Mouse (Mus musculus): ENCODE data around the gene Srd5a1.
"Not testable (repeated sequence)": the region's sequence is repeated elsewhere in the genome, so short reads cannot be mapped to it uniquely, and the experiment has no call there.

Srd5a1 gene

DNA sequence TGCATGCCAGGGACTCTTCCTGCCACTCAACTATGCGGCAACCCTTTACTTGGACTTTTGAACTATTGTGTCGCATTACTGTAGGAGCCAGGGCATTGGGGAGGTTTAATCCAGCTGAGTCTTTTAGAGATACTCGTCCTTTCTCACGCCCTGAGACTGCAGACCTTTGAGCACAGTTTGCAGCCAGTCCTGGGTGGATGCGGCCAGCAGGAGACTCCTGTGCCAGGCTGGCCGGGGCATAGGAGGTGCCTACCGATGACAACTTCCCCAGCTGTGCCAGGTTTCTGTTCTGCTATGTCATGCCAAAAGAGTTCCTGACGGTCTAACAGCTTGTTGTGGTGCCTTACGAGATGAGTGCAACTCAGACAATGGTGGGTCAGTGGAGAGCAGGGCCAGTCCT is 42.0 kb downstream of the Srd5a1 start:
- no peak for DNase-seq

DNA sequence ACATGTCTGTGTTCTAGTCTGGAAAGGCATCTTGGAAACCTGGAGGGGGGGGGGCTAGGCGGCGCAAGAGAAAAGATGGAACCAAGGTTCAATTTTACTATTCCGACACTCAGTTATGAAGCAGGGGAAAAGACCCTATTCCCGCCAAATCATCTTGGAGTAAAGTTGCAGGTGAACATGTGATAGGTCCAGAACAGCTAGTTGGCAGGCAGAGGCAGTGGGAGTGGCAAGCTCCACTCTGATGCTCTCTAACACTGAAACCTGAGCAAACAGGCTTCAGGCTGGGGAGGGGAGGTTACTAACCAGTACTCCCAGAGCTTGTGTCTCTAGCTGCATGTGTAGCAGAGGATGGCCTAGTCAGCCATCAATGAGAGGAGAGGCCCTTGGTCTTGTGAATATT is 45.8 kb downstream of the Srd5a1 start:
- DNase-seq = not testable (repeated sequence)

DNA sequence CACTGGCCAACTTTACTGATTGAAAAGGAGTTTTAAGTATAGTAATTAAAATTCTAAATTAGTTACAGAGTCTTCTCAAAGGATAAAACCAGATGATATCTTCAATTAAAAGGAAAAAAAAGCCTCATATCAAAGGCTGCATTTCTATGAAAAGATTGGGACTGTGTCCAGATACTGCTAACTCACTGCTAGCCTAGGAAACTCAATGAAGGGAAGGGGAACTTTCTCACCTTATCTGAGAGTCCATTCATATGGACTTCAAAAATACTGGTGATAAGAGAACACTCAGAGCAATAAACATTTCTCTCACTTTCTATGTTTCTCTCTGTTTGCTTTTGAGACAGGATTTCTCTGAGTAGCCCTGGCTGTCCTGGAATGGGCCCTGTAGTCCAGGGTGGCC is 46.7 kb downstream of the Srd5a1 start:
- DNase-seq = no peak

DNA sequence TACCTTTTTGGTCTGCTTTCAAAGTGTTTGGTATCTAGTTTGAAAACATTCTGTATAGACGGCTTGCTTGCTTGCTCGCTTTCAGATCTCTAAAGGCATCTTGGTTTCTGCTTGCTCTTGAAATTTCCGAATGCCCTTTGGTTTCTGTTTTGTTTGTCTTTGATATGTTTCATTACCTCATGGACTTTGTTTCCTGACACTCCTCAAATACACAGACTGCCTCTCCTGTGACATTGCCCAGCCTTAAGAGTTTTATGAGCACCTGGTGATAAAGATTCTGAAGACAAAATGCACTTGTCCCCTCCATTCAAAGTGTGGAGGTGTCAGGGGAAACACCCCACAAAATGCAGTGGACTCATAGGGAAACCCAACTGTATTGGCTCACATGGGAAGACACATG is 47.3 kb downstream of the Srd5a1 start:
- no peak for DNase-seq

DNA sequence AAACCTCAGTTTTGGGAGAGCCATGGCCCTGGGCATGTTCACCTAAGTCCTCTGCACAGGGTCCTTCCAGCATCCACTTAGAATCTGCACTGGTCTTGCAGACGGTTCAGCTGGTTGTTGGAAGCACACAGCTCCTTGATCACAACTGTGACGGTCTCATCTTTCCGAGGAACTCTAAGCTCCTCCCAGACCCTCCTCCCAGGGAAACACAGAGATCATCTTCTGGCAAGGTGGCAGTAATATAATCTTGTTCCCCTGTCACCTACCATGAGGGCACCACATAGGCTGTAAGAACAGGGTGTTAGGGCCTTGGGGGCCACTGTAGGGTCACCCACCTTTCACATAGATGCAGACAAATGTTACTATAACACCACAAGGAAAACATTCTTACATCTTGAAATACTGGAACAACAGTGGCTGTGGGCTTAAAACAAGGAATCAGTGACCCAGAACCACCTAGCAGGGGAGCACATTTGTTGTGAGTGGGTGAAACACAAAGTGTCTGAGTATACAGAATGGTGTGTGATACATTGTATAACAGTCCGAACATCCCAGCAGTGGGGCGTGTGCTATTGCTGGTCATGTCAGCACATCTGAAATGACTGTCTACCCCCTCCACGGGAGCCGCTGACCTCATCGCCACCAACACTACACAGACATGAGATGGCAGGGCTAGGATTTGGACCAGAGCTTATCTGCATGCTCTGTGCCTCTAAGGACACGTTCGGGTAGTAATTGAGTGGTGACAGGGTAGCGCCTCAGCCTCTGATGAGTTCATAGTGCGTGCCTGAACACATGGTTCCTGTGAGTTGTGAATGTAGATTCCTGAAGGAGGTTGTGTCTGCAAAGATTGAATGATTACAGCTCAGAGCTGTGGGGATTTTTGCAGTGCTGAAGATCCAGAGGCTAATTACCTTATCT is 48.3 kb downstream of the Srd5a1 start:
- DNase-seq = no peak

DNA sequence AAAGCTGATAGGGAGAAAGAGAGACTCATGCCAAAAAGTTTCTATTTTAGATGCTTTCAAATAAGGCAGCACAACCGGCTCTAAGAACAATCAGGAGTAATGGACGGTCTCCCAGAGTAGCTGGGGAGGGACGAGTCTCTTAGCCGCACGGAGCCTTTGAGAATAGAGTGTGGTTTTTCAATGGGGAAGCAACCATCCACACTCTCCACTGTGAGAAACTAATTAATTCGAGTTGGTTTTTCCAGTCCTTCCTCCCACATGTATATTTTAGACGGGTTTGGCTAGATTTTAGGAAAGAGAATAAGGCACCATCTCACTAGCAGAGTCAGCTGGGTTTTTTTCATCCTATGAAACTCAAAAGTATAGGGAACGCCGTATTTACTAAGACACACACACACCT is 49.2 kb downstream of the Srd5a1 start:
- DNase-seq = no peak

DNA sequence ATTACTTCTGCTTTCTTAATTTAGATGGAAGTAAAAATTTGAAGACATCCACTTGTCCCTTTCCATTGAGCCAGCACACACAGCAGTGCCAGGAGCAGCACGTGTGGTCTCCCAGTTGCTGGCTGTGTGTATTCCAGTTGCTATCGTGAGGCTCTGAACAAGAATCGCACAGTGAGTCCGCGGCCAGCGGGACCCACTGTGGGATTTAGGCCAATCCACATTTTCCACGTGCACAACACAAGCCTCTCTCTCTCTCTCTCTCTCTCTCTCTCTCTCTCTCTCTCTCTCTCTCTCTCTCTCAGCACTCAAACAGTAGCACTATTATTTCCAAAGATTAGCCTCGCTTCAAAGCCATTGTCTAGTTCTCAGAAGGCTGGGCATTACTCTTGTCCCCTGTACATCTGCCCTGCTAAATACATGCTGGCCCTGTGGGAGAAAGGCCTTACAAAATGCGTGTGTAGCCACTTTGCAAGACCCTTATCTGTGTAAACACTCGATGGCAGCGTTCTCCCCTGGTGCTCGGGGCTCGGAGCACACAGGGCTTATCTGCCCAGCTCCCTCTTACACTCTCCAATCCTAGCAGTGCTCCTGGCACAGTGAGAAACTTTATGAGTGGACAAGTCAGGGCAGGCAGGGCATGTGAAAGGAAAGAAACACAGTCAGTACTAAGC is 51.8 kb downstream of the Srd5a1 start:
- DNase-seq = peak; percentile 50 to 53

DNA sequence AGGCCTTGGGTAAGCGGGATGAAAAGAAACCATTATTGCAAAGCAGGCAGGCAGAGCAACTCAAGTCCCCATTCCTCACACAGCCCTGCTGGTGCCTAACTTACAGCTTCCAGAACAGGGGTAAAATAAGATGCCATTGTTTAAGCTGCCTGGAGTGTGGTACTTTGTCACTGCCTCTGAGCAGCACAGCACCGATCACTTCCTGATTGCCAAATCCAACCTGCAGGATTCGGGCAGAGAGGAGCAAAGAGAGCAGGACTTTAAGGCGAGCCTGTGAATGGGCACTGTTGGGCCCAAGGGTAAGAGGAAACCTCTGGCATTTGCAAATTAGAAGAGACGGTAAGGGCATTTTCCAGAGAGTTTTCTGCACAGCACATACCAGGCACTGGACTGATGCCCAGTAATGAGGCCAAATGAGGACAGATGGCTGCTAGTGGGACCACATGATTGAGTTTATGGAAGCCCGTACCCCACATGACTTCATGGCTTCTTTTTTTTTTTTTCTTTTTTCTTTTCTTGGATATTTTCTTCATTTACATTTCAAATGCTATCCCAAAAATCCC is 53.1 kb downstream of the Srd5a1 start:
- peak; percentile 91 for DNase-seq

DNA sequence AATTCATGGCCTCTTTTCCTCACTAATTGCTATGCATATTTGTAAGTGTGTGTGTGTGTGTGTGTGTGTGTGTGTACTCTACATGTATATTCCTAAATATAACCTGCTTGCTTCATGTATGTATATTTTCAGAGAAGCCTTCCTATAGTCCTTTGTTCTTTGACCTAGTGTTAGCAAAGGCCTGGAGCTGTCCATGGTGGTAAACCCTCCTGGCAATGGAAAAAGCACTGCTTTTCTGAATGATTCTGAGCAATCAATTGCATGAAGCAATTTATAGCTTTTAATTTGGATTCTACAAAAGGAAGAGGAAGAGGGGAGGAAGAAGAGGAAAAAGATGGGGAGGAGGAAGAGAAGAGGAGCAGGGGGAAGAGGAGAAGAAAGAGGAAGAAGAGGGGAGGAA is 54.5 kb downstream of the Srd5a1 start:
- DNase-seq = no peak

DNA sequence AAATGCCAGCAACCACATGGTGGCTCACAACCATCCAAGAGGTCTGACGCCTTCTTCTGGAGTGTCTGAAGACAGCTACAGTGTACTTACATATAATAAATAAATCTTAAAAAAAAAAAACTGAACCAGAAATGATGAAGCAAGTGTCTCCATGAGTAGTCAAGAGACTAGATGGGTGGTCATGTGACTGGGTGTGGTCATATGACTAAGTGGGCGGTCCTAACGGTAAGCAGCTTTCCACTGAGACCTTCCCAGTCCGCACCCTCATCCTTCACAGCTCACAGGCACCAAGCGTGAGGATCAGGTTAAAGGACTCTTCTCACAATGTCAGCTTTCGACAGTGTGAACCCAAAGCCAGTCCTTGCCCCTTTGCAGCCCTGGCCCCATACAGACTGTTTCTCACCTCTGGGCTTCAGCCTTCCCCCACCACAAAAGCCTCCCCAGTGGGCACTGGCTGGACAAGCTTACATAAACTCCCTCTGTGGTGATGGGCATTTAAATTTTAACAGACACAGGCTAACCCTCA is 55.2 kb downstream of the Srd5a1 start:
- no peak for DNase-seq

DNA sequence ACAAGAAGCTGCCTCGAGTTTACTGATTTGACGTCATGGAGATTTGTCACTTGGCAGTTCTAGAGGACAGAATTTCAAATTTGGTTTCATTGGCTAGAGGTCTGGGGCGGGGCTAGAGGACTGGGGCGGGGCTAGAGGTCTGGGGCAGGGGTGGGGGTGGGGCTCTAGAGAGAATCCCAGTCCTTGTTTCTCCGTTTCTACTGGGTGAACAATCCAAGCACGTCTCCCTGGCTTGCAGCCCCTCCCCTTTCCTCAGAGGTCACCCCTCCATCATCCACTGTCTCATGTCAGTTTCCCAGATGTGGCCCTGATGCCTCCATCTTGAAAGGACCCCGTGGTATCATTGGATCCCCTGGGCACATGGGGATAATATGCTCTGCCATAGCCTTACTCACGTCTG is 56.2 kb downstream of the Srd5a1 start:
- DNase-seq = no peak

DNA sequence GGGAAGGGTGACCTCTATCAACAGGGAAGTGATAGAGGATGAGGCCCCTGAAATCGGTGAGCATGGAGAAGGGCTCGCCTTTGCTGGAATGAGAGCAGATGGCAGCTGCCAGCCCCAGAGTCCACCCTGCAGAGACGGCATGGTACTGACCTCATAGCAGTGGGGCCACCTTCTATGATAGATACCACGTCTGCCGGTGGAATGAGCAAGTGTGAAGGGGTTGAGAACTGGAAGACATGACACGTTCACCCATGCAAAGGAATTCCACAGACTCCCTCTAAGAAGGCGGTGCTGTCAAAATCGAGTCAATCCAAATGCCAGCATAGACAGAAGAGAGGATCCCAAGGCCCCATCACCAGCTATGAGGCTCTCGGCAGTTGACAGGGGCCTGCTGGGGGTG is 57.0 kb downstream of the Srd5a1 start:
- no peak for DNase-seq

DNA sequence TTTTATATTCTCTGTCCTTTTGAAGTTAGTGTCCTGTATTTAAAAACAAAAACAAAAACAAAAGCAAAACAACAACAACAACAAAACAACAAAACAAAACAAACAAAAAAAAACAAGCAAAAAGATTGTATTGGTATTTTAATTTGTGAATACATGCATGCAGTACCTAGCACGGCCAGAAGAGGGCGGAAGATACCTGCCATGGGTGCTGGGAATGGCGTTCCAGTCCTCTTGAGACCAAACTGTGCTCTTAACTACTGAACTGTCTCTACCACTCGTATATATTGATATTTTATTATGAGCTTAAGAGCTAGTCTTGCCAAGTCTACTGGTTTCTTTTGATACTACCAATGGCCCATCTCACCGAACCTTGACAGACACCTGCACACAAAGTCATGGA is 58.2 kb downstream of the Srd5a1 start:
- peak; percentile 62 to 78 for DNase-seq

DNA sequence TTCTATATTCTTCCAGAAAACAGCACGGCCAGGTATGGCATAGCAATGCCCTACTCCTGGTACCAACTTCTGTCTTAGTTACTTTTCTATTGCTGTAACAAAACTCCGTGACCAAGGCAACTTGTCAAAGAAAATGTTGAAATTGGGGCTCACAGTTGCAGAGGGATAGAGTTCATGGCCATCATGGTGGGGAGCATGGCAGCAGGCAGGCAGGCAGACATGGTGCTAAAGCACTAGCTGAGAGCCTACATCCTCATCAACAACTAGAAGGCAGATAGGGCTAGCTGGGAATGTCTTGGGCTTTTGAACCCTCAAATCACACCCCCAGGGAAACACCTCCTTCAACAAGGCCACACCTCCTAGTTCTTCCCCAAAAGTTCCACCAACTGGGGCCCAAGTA is 60.4 kb downstream of the Srd5a1 start:
- DNase-seq = no peak

DNA sequence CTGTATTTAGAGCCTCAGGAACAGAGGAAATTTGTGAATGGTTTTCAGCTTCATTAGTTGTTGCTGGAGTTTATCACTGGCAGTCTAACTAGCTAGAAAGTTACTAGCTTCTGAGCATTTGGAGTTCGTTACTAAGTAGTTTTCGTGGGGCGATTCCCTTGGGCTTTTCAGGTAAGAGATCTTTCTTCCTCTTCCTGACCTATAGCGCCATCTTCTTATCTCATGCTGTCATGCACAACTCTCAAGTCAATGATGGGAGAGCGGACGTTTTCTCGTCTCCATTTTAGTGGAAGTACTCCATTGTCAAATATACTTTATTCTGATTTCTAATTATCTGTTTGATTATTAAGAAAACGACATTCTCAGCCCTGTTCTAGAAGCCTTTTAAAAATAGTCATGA is 61.3 kb downstream of the Srd5a1 start:
- no peak for DNase-seq

DNA sequence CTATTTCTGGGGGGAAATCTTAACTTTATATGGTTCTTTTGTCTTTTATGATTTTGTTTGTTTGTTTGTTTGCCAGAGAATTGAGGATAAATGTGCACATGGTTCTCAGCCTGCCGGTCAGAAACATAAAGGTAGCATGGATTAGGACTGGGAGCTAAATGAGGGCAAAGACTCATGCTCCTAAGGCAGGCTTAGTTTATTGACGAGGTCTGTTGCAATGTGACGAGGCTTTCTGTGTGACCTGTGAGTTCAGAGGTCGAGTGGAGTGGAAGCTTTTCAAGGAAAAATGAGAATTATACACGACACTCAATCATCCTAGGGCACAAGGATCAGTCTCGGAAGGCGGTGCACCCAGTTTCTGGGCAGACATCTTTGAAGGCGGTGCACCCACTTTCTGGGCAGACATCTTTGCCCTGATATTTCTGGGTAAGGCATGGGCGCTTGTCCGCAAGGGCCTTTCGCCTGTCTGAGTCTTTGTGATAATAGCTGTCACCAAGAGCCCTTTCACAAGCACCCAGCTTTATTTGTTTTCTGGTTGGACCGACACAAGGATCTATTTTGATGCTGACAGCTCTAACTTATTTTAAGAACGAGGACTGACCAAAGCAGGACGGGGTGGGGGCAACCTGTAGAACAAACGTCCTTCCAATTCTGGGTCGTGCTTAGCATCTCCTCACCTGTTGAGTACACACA is 63.6 kb downstream of the Srd5a1 start:
- no peak for DNase-seq

DNA sequence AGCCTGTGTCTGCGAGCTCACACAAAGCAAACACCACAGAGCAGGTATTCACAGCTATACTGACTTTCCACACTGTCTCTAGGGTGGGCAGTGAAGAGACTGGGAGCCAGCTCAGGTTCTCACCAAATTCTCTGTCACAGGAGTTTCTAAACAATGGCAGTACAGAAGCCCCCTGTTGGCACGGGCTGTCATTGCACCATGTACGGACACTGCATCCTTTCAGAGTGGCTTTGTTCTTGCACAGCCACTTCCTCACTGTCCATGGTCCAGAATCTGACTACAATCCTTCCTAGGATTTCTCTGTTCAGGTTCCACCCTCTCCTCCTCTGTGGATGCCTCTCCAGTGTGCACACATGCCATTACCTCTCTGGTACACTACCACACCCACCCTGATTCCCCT is 66.2 kb downstream of the Srd5a1 start:
- peak; percentile 61 to 63 for DNase-seq

DNA sequence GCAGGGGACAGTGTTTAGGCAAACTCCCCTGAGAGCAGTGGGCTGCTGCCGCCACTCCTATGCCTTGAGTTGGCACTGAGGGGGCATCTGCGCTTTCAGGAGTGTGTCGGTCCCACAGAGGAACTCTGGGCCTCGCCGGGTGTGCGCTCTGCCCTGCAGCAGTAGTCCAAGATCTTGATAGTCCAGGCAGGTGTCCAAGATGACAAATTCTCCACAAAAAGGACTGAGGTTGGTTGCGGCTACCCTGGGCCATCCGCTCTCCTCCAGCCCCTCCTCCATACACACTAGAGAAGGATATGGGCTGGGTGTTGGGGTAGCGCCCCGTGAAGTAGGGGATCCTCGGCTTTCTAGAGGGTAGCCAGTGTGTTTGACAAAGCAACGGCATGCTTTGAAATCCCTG is 67.6 kb downstream of the Srd5a1 start:
- DNase-seq = no peak

DNA sequence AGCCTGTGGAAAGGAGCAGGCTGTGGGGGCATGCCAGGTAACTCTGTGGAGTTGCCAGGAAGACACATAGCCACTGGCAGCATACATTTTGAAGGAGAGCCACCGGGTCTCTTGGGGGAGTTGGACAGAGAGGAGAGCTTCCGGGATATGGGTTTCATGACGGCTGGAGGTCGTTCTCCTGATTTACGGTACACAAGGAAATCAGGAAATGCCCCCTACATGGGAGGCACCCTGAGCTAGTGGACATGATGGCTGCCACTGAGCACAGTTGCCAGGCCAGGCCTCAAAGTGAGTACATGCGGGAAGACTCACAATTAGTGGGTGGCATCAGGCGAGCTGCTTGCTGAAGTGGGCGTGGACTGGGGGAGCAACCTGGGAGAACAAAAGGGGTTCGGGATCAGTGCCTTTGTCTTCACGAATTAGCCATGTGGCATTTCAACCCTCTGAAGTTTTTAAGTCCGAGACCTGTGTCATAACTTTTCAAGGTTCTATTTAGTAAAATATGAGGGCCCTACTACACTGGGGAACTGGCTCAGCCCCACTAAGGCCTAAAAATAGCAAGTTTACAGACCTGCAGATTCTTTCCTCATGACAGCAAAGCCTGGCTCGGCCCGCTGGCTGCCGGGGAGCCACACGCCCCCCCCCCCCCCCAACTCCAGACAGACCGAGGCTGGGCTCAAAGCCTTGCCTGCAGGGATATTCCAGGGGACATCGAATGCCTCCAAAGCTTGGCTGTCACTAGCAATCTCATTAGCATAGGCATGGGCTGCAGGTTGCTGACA is 68.5 kb downstream of the Srd5a1 start:
- no peak for DNase-seq

DNA sequence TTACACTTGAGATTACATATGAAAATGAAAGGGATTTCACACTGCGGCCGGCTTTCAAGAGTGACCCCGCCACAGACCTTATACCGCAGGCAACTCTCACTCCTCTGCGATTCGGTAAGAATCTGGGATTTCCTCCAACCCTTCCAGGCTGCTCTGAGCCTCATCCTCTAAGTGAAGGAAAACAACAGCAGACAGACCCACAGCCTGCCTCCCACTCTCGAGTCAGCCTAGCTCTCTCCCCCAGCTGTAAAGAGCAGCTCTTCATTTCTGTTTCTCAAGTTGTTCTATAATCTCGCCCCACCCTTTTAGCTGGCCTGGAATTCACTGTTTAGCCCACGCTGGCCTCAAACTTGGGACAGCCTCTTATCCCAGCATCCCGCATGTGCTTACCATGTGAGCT is 69.5 kb downstream of the Srd5a1 start:
- DNase-seq = no peak

DNA sequence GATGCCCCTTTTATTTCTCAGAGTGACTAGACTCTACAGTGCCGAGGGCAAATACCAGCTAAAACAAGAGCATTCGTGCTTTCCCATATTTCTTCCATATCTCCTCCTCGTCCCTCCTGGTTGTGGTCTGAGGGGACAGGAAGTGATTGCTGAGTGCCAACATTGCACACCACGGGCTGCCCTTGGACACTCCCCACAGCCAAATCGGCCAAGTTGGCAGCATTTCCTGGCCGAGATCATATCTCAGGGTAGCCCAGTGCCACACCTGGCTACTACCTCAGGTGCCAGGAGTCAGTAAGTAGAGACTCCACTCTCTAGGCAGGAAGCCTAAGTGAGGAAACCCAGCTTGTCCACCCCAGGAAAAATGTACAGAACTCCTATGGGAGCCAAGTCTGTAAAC is 70.0 kb downstream of the Srd5a1 start:
- peak; percentile 85 for DNase-seq

DNA sequence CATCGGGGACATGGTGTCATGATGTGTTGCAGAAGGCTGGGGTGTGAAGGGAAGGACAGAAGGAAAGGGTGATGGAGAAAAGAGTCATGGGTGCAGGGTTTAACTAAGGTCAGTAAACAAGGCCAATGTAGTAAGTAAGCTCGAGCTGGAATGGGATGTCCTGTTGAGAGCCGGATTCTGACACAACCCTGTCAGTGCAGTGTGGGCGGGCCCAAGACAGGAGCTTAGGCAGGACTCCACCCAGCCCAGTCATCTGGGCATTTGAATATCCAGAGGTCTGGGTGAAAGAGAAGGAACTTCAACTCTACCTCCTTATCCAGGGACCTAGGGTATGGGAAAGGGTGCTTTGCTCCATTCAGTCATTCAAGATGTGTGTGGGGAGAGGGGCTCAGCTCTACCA is 72.9 kb downstream of the Srd5a1 start:
- no peak for DNase-seq

Measured in cerebellum, postnatal 10 days (tissue).